7 mouse cellular contexts compared by ENCODE assay signal in genomic region chr11:94869866-94870265, GRCm38 (mm10).
DNase-seq lines count a peak whose midpoint lies in the region; ATAC-seq and TF ChIP-seq lines count a peak whose summit lies in the region.
"Not testable (repeated sequence)": the region's sequence is repeated elsewhere in the genome, so short reads cannot be mapped to it uniquely, and the experiment has no call there.

No protein-coding gene starts in this region.

- TF ChIP-seq CTCF in hindbrain, postnatal 0 days (IDR thresholded peaks at IDR 0.05; ENCODE audit: low read depth): peak; percentile 62
- peak; percentile 41 for TF ChIP-seq CTCF in layer of hippocampus, adult 2 months (conservative IDR thresholded peaks at IDR 0.05)
- peak; percentile 74 for TF ChIP-seq CTCF in lung, embryonic 14.5 days (IDR thresholded peaks at IDR 0.05; ENCODE audit: low read depth)

- H3K27ac ChIP-seq in hindbrain, postnatal 0 days; layer of hippocampus, adult 2 months; lung, embryonic 14.5 days (ENCODE audit: low read depth); neural tube, embryonic 11.5 days (ENCODE audit: low read depth, low read length): not testable (repeated sequence)

- not testable (repeated sequence) for H3K27me3 ChIP-seq in hindbrain, postnatal 0 days (ENCODE audit: insufficient read depth, low read length); lung, embryonic 14.5 days (ENCODE audit: insufficient read depth, low read length); neural tube, embryonic 11.5 days (ENCODE audit: control insufficient read depth, insufficient read depth, low read length)

- not testable (repeated sequence) for H3K9ac ChIP-seq in hindbrain, postnatal 0 days (replicated peaks; ENCODE audit: low read length); lung, embryonic 14.5 days; neural tube, embryonic 11.5 days (ENCODE audit: low read length)

- ATAC-seq in hindbrain, postnatal 0 days: peak; percentile 38; the same call in 1 of the 2 replicates
- peak; percentile 68 for ATAC-seq in lung, embryonic 14.5 days (ENCODE audit: insufficient read depth)
- peak; percentile 31; the same call in 1 of the 2 replicates for ATAC-seq in neural tube, embryonic 11.5 days (ENCODE audit: insufficient read depth, low FRiP score, low TSS enrichment)

- H3K4me2 ChIP-seq in hindbrain, postnatal 0 days (ENCODE audit: low read depth, low read length); neural tube, embryonic 11.5 days (ENCODE audit: low read depth): not testable (repeated sequence)
- H3K4me2 ChIP-seq in lung, embryonic 14.5 days: peak overlapping the region; percentile 40; the same call in 1 of the 2 replicates

- WGBS in hindbrain, postnatal 0 days: 24% methylated on average over 4 of the region's 4 CpGs
- 19% methylated on average over 4 of the region's 4 CpGs for WGBS in lung, embryonic 14.5 days
- 23% methylated on average over 4 of the region's 4 CpGs for WGBS in neural tube, embryonic 11.5 days

- DNase-seq in adrenal gland, postnatal 10 days: peak; percentile 40
- peak; percentile 67 for DNase-seq in embryo, embryonic 11 days
- peak; percentile 44 for DNase-seq in gastrocnemius, adult 18-20 months (ENCODE audit: low spot score)
- peak; percentile 56 for DNase-seq in hindbrain, postnatal 0 days (ENCODE audit: low spot score)
- DNase-seq in layer of hippocampus, adult 2 months (ENCODE audit: low spot score in 2 of 2); neural tube, embryonic 11.5 days (ENCODE audit: low spot score): not testable (repeated sequence)
- DNase-seq in lung, embryonic 14.5 days: peak; percentile 86

- not testable (repeated sequence) for H3K36me3 ChIP-seq in hindbrain, postnatal 0 days (ENCODE audit: insufficient read depth, low read length); lung, embryonic 14.5 days (ENCODE audit: insufficient read depth); neural tube, embryonic 11.5 days (ENCODE audit: control insufficient read depth, insufficient read depth, low read length)

- not testable (repeated sequence) for H3K9me3 ChIP-seq in hindbrain, postnatal 0 days (ENCODE audit: low read length); lung, embryonic 14.5 days (ENCODE audit: low read depth, low read length); neural tube, embryonic 11.5 days (ENCODE audit: control insufficient read depth, low read length)

- H3K4me3 ChIP-seq in hindbrain, postnatal 0 days (ENCODE audit: low read length); layer of hippocampus, adult 2 months; lung, embryonic 14.5 days (ENCODE audit: low read depth, low read length); neural tube, embryonic 11.5 days (ENCODE audit: low read depth, low read length): not testable (repeated sequence)

- not testable (repeated sequence) for H3K4me1 ChIP-seq in hindbrain, postnatal 0 days (ENCODE audit: insufficient read depth, low read length); neural tube, embryonic 11.5 days (ENCODE audit: control insufficient read depth, insufficient read depth, low read length)
- H3K4me1 ChIP-seq in lung, embryonic 14.5 days (ENCODE audit: insufficient read depth): peaks cover 17% of the 10 kb centered on the region
